Mouse (Mus musculus) lung, postnatal 10 days (tissue): Measurements from ENCODE around the gene Gm21885.
A peak's percentile ranks its signal among the peaks of the same experiment; 100 is the strongest.

Experiments
- DNase-seq: peaks from one replicate; pipeline ENCODE4 v3.0.0; 2021

Gene Gm21885

DNA sequence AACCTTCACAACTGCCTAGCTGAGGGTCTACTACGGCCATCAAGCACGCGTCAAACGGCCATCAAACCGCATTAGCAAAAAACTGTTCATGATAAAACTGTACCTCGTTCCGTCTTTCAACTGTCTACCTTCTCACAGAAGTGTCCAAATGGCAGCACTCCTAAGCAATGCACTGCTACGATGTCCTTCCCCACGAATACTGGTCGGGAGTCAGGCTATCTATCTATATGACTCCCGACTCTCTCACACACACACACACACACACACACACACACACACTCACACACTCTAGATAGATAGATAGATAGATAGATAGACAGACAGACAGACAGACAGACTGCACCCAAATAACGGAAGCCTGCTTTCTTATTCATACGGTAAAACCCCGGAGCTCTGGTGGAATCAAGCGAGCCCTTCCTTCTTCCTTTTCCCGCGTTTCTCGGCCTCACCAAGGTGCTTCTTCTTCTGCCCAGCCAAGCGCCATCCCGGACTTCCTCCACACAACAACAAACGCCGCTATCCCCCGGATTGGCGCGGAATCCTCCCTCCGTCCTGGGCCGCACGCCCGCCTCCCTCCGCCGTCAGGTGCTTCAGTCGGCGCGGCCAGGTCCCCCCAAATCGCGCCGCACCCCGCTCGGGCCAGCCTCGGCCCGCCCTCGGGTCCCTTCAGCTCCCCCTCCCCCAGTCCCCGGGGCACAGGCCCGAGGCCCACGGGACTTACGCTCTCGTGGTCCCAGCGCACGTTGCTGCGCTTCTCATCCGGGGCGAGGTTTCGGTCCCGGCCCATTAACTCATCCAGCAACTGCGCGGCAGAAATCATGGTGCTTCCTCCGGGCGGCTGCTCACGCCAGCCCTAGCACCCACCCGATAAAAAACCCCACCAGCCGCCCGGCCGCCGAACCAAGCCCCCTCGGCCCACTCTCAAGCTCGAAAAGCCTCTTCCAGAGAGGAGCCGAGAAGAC, 39.6 kb downstream of the Gm21885 start:
- DNase-seq, result peak; percentile 61

DNA sequence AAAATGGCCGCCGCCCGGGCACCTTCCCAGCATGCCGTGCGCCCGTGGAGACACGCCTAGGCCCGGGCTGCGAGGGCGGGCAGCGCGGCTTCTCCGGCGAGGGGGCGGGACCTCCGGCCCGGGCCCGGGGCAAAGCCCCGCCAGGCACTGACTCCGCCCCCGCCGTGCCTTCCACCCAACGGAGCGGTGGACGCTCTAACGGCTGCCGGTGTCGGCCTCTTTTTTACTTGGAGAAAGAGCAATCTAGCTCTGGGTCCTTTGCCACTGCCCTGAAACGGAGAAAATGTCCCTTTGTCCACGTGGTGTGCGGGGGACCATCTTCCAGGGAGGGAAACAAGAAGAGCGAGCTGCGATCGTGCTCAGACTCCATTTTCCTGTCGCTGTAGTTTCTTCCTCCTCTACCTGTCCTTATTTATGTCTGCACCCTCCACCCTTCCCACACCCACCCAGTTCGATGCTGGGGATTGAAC, 40.3 kb downstream of the Gm21885 start, which contains the start of gene Luc7l3:
Gene Luc7l3, minus strand, starts transcription at position 58 of the 470 bp plus-strand sequence.
- peak; percentile 96 for DNase-seq

DNA sequence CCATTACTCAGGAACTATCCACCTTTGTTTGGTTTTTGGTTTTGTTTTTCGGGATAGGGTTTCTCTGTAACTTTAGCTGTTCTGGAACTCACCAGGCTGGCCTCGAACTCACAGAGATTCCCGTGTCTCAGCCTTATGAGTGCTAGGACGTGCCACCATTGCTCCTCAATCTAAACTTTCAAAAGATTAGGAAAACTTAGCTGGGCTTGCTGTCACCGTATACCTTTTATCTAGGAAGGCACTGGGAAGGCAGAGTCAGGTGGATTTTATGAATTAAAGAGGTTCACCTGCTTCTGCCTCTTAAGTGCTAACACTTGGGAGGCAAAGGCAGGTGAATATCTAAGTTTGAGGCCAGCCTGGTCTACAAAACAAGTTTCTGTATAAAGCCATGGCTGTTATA, 41.0 kb downstream of the Gm21885 start:
- DNase-seq, result no peak

DNA sequence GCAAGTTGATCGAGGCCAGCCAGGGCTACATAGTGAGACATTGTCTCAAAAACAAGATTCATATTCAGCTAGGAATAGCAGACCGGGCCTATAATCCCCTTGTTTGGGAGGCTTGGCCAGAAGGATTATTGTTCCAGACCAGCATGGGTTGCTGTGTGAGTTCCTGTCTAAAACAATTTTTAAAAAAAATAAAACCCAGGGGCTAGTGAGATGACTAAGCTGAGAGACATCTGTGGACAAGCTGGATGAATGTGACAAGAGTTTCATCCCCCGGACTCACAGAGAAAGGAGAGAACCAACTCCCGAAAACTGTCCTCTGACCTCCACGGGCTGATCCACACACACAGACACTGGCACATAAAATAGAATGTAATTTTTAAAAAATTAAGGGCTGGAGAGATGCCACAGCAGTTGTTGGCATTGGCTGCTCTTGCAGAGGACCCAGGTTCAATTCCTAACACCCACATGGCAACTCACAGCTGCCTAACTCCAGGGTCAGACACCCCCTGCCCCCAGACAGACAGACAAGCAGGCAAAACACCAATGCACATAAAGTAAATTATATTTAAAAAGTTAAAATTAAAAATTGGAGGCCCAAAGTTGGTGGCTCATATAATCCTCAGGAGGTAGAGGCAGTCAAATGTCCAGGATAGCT, 41.7 kb downstream of the Gm21885 start:
- DNase-seq, result no peak

DNA sequence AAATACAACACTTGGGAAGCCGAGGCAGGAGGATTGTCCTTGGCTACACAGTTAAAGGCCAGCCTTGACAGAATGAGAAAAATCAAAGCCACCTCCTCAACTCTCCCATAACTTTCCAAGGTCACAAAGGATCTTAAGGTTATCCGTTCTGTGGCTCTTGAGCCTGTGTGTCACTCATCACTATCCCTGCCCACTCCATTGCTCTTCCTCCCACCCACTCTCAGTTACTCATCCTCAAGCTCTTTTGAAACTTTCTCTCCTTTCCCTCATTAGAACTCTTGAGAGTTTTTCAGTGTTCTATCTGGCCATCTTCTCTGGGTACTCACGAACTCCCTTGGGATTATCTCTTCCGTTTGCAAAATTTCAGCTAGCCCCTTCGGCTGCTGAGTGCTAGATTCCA, 42.9 kb downstream of the Gm21885 start:
- no peak for DNase-seq

DNA sequence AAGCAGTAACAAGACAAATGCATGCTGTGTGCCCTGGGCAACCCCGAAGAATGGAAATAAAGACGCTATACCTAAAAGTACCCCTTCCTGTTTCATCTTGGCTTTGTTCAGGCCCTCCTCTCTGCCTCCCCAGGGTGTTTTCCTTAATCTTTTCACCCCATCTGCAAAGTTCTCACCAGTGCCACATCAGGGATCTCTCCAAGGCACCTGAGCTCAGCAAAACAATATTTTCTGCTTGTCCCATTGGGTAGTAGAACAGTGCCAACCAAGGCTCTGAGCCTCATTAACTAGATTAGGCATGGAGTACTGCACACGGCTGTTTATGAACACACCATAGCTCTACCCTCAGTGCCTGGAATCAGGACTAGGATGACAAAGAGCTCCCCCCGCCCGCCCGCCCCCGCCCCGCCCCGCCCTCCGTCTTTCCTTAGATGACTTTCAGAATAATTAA, 45.3 kb downstream of the Gm21885 start:
- peak; percentile 25 for DNase-seq

DNA sequence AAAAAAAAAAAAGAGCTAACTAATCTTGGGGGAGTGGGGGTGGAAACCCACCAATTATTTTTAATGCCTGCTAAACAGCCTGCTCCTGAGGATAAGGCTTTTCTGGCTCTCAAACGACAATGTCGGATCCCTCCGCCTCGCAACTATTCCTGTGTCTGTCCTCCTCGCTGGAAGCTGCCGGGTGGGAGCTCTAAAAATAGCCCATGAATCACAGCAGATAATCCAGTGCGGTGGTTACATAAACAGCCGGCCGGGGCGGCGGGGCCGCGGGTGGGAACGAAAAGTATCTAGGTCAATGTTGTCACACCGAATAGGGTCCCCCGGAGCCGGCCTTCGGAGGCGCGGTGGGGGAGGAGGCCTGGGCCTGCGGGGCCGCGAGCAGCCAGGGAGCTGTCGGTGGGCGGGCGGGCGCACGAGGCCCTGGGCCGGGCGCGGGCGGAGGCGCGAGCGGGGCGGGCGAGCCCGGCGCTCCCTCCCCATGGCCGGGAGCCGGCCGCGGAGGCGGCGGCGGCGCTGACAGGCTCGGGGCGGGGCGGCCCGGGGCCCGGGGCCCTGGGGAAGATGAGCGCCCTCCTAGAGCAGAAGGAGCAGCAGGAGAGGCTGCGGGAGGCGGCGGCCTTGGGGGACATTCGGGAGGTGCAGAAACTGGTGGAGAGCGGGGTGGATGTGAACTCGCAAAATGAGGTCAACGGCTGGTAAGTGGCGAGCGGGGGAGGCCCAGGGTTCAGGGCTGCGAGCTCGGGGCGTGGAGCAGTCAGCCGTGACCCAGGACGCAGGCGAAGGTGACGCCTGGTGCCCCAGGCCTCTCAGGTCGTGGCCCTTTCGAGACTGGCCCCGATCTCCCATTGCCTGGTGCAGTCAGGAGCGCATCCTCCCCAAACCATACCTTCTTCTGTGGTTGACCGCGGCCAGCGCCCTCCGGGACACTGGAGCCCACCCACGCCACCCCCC, 46.3 kb downstream of the Gm21885 start, which contains the start of gene Ankrd40:
Gene Ankrd40, plus strand, starts transcription at position 309 of the 951 bp plus-strand sequence.
- peak; percentile 97 for DNase-seq

DNA sequence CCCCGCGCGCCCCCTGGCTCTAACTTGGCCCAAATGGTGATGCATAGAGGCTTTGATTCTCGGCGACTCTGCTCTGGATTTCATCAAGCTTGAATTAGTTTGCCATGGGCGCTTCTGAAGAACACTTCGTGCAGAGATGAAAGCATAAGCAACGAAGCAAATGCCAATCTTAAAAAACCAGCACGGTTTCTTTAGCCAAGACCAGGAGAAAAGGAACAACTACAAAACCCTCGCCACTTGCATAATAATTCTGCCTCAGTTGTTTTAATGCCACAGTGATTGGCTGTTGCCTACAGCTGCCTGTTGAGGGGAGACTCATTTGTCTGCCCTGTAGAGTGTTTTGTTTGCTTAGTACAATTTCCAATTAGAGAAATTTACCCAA, 47.0 kb downstream of the Gm21885 start:
- no peak for DNase-seq

DNA sequence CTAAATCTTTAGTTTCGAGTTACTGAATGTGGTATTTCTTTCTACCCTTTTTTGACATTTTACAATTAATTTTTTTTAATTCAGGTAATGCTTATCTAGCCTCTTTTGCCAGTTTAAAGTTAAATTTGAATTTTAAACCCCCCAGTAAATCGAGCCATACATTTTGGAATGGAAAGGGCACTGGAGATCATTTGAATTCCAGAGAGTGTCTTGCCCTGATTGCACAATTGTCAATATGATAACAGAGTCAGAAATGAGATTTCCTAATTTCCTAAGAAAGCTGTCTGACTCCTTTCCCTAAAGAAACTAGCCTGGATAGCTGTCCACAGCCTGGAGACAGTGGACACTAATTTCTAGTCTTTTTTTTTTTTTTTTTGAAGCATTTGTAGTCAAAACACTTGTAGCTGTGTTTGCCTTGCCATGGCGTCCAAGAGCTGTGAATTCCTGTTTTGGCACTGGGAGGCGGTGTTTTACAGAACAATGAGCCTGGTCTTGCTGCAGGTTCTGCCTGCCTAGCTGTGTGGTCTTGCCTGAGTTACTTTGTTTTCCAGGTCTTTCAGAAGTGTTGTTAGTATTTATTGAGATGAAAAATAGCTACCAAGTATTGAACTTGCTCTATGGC, 47.7 kb downstream of the Gm21885 start:
- peak; percentile 83 for DNase-seq

DNA sequence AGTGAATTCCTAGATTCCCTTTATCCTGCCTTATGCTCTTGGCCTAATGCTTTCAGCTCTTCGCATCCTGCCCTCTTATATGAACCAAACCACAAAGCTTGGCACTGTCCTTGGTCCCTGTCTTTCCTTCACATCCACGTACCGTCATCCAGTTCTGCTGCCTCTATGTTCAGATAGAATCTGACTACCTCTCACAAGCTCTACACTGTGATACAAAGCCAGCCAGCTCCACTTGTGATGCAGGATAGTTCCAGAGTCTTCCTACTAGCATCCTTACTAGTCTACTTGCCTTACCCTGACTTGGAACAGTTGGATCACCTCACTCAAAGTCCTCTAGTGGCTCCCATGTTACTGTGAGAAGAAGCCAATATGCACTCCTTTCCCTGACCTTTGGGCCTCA, 48.5 kb downstream of the Gm21885 start:
- no peak for DNase-seq

DNA sequence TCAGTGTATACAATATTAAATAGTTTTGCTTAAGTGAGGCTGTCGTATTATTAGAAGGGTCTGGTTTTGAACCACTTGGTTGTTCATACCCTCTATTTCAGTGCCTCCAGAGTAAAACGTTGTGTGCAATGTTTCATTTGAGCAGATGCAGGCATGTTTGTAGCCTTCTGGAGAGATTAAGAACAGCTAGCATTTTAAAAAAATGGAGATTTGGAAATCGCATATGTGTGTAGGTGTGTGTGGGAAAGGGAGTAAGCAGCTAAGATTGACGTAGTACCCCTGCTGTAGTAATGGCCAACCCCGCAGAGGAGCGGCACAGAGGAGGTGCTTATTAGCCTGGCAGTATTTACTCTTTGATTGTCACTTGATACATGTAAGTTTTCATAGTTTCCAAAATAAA, 51.1 kb downstream of the Gm21885 start:
- DNase-seq, result no peak

DNA sequence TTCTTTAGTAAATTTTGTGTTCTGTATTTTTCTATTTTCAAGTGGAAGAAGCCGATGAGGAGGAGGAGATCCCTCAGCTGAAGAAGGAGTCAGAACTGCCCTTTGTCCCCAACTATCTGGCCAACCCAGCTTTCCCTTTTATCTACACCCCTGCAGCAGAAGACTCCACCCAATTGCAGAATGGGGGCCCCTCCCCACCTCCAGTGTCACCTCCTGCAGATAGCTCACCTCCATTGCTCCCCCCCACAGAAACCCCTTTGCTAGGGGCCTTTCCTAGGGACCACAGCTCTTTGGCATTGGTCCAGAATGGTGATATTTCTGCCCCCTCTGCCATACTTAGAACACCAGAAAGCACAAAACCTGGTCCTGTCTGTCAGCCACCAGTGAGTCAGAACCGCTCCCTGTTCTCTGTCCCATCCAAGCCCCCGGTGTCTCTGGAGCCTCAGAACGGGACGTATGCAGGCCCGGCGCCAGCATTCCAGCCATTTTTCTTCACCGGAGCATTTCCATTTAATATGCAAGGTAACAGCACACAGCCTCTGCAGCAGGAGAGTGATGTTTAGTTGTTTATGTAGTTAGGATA, 52.8 kb downstream of the Gm21885 start:
- no peak for DNase-seq
